Mouse (Mus musculus): Measurements from ENCODE around the gene Adcy9.

GRCm38 (mm10) chr16:4444378-4444777, 24.1 kb upstream of the Adcy9 start:
- TF ChIP-seq CTCF (IDR thresholded peaks at IDR 0.05; ENCODE audit: borderline replicate concordance, extremely low read depth, insufficient read depth, insufficient read length) (no peak), POLR2A (IDR thresholded peaks at IDR 0.05; ENCODE audit: borderline replicate concordance, extremely low read depth, insufficient read depth, insufficient read length, poor library complexity, severe bottlenecking) (no peak)
